Mouse (Mus musculus) ovary, postnatal 10 days (tissue): Measurements from ENCODE around the gene Mfrp.
"Not testable (repeated sequence)": the region's sequence is repeated elsewhere in the genome, so short reads cannot be mapped to it uniquely, and the experiment has no call there.

ENCODE experiments used
- DNase-seq: peaks from one replicate; pipeline ENCODE4 v3.0.0; 2022; ENCODE audit warnings: low spot score

Gene Mfrp

DNA sequence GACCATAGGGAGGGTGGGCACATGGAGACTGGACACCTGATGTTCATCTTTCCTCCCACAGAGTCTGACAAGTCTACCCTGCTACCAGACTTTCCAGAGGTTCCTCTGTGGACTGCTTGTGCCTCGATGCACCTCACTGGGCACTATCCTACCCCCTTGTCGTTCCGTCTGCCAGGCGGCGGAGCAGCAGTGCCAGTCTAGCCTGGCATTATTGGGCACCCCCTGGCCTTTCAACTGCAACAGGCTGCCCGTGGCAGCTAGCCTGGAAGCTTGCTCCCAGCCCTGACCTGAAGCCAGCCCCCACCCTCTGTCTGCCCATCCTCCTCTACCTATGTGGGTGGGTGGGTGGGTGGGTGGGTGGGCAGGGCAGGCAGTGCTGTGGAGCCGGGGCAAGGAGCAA, 4.7 kb downstream of the Mfrp start:
- DNase-seq = no peak

GRCm38 (mm10) chr9:44106596-44106995, 5.1 kb downstream of the Mfrp start:
- DNase-seq = no peak

DNA sequence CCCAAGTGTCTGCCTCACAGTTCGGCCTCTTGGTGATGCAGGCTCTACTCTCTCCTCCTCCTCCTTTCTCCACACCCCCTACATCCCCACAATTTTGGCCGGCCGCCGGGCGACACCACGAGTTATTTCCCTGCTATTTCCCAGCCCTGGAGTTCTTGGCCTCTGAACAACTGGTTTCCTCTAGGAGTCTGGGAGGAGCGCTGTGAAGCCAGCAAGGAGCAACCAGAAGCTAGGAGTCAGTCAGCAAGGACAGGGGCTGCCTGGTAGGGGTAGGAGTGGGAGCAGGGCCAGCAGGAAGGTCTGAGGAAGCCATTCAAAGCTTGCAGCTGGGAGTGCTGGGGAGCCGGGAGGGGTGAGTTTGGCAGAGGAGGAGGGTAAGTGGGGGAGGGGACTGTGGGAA, 5.6 kb downstream of the Mfrp start, which contains the start of gene C1qtnf5:
Gene C1qtnf5 (plus strand): TSS at position 136 of the 400 bp plus-strand sequence.
- peak; percentile 83 for DNase-seq

GRCm38 (mm10) chr9:44107557-44108179, 6.1 kb downstream of the Mfrp start:
- DNase-seq = no peak

DNA sequence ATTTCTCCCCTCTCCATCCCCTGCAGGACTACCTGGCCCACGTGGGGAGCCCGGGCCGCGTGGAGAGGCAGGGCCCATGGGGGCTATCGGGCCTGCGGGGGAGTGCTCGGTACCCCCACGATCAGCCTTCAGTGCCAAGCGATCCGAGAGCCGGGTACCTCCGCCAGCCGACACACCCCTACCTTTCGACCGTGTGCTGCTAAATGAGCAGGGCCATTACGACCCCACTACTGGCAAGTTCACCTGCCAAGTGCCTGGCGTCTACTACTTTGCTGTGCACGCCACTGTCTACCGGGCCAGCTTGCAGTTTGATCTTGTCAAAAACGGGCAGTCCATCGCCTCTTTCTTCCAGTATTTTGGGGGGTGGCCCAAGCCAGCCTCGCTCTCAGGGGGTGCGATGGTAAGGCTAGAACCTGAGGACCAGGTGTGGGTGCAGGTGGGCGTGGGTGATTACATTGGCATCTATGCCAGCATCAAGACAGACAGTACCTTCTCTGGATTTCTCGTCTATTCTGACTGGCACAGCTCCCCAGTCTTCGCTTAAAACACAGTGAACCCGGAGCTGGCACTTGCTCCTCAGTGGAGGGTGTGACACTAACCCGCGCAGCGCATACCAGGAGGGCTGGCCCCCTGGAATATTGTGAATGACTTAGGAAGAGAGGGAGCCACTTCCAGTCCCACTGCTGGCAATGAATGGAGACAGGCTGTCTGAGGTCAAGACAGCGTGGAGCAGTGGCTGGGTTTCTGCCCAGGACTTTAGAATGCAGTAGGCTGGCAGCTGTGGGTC, 6.9 kb downstream of the Mfrp start:
- no peak for DNase-seq

DNA sequence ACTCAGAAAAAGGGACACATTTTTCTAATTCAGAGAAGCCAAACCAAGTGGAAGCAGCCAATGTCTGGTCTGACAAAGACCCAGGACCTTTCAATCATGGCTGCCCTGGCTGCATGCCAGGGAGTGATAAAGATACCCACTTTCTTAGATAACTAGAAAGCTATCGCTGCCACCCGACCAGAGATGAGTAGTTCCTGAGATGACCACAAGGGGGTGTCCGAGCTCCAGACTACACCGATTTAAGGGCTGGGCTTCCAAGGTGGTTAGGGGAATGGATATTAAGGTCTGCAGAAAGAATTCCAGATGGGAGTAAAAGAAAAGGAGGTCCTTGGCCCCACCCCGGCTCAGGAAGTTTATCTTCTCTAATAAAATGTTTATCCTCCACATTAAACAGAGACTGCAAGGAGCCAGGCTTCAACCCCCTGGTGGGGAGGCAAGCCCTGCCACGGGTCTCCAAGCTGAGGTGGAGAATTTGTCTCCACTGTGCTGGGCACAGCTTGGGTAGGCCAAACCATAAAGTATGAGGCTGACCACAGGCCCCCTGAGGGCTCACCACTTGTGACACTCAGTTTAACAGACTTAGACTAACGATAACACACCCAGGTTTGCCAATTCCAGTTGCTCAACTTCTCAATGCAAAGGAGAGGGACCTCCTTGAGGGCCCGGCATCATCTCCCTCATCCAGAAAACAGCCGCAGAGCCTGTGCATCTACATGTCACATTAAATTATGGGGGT, 8.0 kb downstream of the Mfrp start:
- no peak for DNase-seq

- not testable (repeated sequence) for DNase-seq
Observed at GRCm38 (mm10) chr9:44111909-44112308, 10.4 kb downstream of the Mfrp start.

DNA sequence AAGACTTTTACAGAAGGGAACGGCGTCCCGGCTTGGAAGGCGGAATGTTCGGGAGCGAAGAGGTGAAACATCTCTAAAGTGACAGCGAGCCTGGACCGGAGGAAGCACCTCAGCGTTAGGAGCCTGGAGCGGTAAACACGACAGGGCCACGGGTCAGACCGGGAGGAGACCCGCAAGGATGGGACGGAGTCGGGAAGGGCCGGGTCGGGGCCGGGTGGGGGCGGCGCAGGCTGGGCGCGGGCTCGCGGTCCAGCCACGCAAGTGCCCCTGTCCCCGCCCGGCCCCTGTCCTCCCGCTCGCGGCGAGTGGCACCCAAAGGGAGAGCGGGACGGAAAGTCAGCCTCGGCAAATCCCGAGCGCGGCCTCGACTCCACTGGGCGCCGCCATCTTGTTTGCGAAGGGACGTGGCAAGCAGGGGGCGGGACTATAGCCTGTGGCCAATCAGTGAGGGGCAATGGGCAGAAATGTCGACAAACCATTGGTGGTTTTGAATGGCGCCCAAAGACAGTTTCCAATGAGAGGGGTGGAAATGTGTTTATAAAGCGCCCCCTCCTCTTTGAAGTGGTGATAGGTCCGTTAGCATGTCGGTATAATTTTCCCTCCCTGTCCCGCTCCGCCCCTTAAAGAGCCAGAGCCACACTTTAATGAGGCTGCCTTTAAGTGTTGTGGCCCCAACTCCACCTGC, 11.7 kb downstream of the Mfrp start, which contains the start of the genes Gm49380 and Rnf26:
Gene Gm49380 (minus strand): TSS at position 396 of the 685 bp plus-strand sequence.
Gene Rnf26 (minus strand): TSS at position 413 of the 685 bp plus-strand sequence.
- DNase-seq = peak; percentile 87

DNA sequence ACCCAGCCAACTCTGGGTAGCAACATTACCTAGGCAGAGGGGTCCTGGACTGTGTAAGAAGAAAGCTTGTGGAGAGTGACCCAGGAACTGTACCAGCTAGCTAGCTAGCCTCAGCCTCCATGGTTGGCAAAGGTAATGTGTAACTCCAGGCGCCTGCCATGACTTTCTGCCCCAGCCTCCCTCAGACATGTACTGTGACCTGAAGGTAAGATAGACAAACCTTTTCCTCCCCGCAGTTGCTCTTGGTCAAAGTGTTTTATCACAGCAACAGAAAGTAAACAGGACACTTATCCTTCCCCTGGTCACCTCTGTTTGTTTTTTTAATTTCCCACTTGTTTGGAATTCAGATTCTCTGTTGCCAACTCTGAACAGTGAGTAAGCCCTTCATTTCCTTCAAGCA, 12.9 kb downstream of the Mfrp start:
- no peak for DNase-seq

DNA sequence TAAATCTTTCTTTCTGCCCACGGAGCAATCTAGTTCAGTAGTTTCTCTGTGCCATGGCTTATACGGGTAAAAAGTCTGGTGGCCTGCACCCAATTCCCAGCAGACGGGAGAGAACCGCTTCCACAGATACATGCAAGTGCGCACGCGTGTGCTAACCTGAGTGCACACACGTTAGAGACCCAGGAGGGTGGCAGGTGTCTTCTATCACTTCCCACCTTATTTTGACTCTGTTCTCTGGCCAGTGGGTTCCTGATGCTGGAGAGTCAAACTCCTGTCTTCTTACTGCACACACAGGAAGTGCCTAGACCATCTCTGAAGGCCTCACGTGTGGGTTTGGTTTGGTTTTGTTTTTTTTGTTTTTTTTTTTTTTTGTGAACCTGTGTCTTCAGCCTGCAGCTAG, 14.1 kb downstream of the Mfrp start:
- DNase-seq = no peak

- DNase-seq = no peak
Observed at GRCm38 (mm10) chr9:44116182-44116581, 14.7 kb downstream of the Mfrp start.

GRCm38 (mm10) chr9:44119011-44119410, 17.5 kb downstream of the Mfrp start:
- no peak for DNase-seq

DNA sequence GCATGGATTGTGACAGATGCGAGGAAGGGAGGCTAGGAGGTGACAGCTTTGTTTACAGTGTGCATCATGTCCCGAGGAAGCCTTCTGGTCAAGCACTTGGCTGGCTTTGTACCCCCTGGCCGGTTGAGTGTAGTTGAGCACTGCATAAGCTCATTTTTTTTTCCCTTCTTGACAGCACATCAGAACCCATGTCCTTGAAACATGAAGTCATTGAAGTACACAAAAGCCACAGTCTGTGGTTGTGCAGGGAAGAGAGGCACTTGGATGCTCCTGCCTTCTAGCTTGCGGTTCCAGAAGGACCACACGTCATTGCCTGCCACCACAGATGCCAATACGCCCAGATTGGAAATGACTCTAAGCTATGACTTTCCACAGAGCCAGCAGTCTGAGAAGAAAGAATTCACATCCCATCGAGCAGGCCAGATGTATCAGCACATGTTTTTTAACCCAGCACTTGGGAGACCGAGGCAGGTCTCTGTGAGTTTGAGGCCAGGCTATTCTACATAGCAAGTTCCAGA, 18.5 kb downstream of the Mfrp start:
- DNase-seq = no peak

- DNase-seq = no peak
Observed at GRCm38 (mm10) chr9:44124317-44124716, 22.8 kb downstream of the Mfrp start.

DNA sequence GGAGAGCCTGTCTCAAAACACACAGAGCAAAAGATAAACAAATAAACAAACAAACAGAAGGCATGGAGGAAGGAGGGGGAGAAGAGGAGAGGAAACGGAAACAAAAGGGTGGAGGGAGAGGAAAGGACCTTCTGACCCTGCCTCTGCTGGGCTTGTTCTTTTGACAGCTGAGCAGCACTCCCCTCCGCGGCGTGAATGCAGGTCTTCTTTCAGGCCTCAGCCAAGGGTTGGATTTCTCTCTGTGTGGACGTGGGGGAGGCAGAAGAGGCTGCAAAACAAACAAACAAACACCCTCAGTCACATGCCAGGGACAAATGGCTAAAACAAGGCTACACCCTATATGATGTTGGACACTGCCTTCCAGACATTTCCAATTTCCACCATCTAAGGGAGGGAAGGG, 23.5 kb downstream of the Mfrp start:
- no peak for DNase-seq

- peak; percentile 65 for DNase-seq
Observed at GRCm38 (mm10) chr9:44125546-44126428, 24.3 kb downstream of the Mfrp start.

GRCm38 (mm10) chr9:44126746-44127145, 25.2 kb downstream of the Mfrp start:
- no peak for DNase-seq

GRCm38 (mm10) chr9:44127351-44127801, 25.8 kb downstream of the Mfrp start:
- no peak for DNase-seq

GRCm38 (mm10) chr9:44129633-44130032, 28.1 kb downstream of the Mfrp start:
- DNase-seq = no peak

DNA sequence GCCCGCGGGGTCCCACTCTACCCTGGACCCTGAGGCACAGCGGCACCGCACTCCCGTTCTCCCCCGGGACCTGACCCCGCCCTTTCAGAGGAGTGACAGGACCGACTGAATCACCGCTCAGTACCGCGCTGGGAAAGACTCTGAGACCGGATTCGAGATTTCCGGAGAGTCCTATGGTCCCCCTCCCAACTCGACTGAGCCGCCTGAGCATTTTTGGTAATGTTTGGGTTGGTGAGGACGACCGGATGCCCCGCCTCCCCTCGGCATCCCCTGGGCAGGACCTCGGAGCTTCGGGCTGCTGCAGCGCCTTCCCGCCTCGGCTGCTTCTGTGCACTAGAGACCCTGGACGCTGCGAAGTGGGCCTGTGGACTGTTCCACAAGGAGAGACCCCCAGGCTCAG, 28.5 kb downstream of the Mfrp start:
- DNase-seq = no peak
